Mouse (Mus musculus) yolk sac, embryonic 10.5 days (tissue): Measurements from ENCODE around the gene Vasn.
A peak's percentile ranks its signal among the peaks of the same experiment; 100 is the strongest.
"Not testable (repeated sequence)": the region's sequence is repeated elsewhere in the genome, so short reads cannot be mapped to it uniquely, and the experiment has no call there.

Experiments used
- DNase-seq: peaks from one replicate; pipeline ENCODE4 v3.0.0-alpha.2; 2017; ENCODE audit warnings: low spot score

Gene Vasn

DNA sequence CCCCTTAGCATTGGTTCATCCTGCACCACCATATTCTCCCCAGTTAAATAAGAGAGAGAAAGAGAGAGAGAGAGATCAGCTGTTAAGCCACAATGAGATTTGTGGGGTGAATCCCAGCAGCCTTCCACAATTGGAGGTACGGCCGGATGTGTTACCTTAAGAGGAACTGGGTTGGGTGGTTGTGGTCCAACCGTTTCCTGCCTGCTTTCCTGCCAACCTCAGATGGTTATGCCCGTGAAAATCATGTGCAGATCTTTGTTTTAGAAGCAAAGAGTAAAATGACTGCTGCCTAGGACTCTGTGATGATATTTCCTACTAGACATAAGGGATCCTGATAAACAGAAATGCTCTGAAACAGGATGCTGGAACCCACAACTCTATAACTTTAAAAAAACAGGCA is 34.4 kb downstream of the Vasn start:
- no peak for DNase-seq

- no peak for DNase-seq
Observed at GRCm38 (mm10) chr16:4676836-4677235, 37.1 kb downstream of the Vasn start.

DNA sequence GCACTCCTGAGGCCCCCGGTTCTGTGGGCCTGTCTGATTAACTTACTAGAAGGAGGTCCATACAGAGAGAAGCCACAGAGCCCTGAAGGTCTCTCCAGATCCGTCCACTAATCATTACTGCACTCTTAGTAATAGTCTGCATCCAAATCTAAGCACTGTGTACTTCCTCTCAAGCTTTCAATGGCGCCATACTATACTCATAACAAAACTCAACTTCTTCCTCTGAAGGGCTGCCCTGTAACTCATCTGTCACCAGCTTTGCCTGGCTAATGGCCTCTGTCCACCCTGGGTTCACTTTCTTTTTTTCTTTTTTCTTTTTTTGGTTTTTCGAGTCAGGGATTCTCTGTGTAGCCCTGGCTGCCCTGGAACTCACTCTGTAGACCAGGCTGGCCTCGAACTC is 38.3 kb downstream of the Vasn start:
- no peak for DNase-seq

GRCm38 (mm10) chr16:4679121-4680018 is 39.6 kb downstream of the Vasn start, which contains the start of gene Coro7:
Coro7 (minus strand) TSS chr16:4679777.
- DNase-seq = peak; percentile 96

DNA sequence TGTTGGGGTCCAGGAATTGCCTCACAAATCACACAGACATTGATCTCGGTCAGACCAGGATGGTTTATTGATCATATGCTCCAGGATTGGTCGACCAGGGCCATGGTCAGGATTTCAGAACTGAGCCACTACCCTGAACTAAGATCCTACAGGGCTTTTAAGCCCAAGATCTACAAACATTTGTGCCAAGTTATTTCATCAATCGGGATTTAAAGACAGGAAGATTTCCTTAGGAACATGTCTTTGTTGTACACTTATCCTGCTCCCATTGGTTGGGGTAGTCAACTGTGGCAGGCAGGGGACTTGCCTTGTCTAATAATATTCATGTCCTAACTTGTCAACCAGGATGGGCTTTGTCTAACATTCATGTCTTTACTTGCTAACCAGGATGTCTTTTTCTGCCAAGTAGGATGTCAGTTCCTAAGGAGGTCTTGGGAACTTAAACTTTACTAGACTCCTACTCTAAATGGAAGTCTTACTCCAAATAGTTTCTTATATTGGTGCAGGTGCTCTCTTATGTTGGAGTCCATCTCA is 41.2 kb downstream of the Vasn start:
- DNase-seq = not testable (repeated sequence)

- no peak for DNase-seq
Observed at GRCm38 (mm10) chr16:4682628-4683179, 43.0 kb downstream of the Vasn start.

GRCm38 (mm10) chr16:4683193-4683580 is 43.4 kb downstream of the Vasn start:
- no peak for DNase-seq

GRCm38 (mm10) chr16:4683581-4684456 is 44.1 kb downstream of the Vasn start:
- peak; percentile 93 for DNase-seq

DNA sequence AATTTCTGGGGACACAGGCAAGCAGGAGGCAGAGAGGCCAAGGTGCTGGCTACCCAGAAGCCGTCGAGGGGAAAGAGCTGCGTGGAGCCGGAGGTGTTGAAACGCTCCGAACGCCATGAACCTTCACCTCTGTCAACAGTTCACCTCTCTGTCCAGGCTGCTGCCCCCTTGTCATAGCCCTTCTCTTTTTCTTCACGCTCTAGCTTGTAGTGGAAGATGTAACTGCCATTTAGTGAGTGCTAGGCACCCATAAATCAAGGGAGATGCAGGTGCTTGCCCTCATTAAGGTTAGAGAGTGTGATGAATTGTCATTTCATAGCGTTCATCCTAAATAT is 44.7 kb downstream of the Vasn start:
- no peak for DNase-seq

GRCm38 (mm10) chr16:4689371-4689770 is 49.6 kb downstream of the Vasn start:
- DNase-seq = not testable (repeated sequence)
